Mouse (Mus musculus): ENCODE results near the gene Nfat5. TPM values are rescaled to one million over a fixed set of nuclear protein-coding genes. Genes with fewer than 3 reads are reported as not detected.

The Nfat5 gene
- polyA plus RNA-seq, 1 experiment from 2014 or later: 1.5 TPM

DNA sequence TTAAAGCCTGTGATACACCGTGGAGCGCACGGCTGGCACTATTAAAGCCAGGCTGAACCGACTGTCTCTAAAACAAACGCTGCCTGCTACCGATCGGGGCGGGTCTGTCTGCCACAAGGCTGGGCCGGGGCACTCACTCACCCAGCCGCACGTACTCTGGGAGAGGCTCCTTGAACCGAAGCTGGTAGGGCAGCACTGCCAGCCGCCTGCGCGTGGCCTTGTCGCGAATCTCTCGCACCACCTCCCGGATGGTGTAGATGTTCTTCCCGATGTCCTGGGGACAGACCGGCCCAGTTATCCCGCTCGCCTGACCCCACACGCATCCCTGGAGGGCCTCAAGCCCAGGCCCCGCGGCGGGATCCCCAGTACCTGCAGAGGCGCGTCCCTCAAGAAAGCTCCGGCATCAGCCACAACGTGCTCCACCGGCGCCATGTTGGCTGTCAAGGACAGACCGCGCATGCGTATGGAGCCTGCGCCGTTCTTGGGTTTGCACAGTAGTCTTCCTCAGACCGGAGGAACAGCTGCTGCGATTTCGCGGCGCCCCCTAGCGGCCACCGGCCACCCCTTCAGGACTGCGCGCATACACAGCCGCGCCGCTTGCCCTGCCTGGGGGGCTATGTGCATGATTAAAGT is 131.4 kb downstream of the Nfat5 start, which contains the start of gene Nob1:
Nob1 (minus strand) TSS at position 455 of the 633 bp plus-strand sequence.
- Histone ChIP-seq H3K27ac (peak within 1 kb of the TSS; percentile 84), H3K4me1 (replicated peaks) (peaks cover 39% of the 10 kb centered on the region), H3K4me3 (replicated peaks) (peak within 1 kb of the TSS; percentile 80), H3K9ac (peak within 1 kb of the TSS; percentile 86), H3K27me3 (no peaks in the 10 kb centered on the region), H3K4me2 (peak within 1 kb of the TSS; percentile 90), H3K9me3 (replicated peaks) (no peaks in the 10 kb centered on the region), H3K36me3 (peaks cover 35% of the 10 kb centered on the region)
- WGBS (ENCODE audit: insufficient replicate concordance): under 1% methylated on average over 50 of the region's 50 CpGs
- peak; percentile 96 for DNase-seq
- ATAC-seq (ENCODE audit: low read depth): peak; percentile 96

DNA sequence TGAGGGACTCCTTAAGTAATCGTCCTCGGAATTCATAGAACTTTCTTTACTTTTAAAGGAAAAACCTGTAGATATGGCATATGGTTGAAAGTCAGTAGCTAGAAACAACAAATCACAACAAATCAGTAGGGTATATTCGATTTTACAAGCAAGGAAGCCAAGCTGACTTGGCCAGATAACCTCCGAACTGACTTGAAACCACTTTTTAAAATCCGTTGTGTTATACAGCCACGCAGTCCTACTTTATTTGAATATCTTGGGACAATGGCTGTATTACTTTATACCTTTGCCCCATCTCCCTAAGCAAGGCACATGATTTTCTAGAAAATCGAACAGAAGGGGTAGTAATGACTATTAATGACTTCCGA is 131.9 kb downstream of the Nfat5 start:
- peaks cover 39% of the 10 kb centered on the region for H3K4me1 ChIP-seq (replicated peaks)
- peak overlapping the region; percentile 90; the same call in 1 of the 2 replicates for H3K4me2 ChIP-seq
- no peak overlapping the region for H3K27ac ChIP-seq
- ATAC-seq (ENCODE audit: low read depth) (no peak), DNase-seq (no peak)
- H3K9ac ChIP-seq: 0 out of 2 replicates have a peak overlapping the region, but pooled peaks have one; percentile 86
- H3K36me3 ChIP-seq: peaks cover 30% of the 10 kb centered on the region
- peak overlapping the region; percentile 80; the same call in 1 of the 2 replicates for H3K4me3 ChIP-seq (replicated peaks)
- no peaks in the 10 kb centered on the region for H3K27me3 ChIP-seq
- no peaks in the 10 kb centered on the region for H3K9me3 ChIP-seq (replicated peaks)
- 26% methylated on average over 8 of the region's 8 CpGs for WGBS (ENCODE audit: insufficient replicate concordance)

Other genes with a start within 250 kb of the Nfat5 start
- 26.1 and 26.4 TPM in 2 replicates for gene Pdf, start 244.9 kb upstream of the Nfat5 start, polyA plus RNA-seq (2015; fragmentation: Nextera tagmentation; extraction: Ambion mirVana)
- gene Cog8, start 236.8 kb upstream of the Nfat5 start, polyA plus RNA-seq (2015; fragmentation: Nextera tagmentation; extraction: Ambion mirVana): 21.4 and 23.0 TPM in 2 replicates
- 72.5 TPM in 2 replicates for gene Nip7, start 236.6 kb upstream of the Nfat5 start, polyA plus RNA-seq (2015; fragmentation: Nextera tagmentation; extraction: Ambion mirVana)
- gene Tmed6, start 227.8 kb upstream of the Nfat5 start, polyA plus RNA-seq (2015; fragmentation: Nextera tagmentation; extraction: Ambion mirVana): 4.1 and 4.4 TPM in 2 replicates
- gene Terf2, start 196.9 kb upstream of the Nfat5 start, polyA plus RNA-seq (2015; fragmentation: Nextera tagmentation; extraction: Ambion mirVana): 8.1 and 9.3 TPM in 2 replicates
- gene Cyb5b, start 142.8 kb upstream of the Nfat5 start, polyA plus RNA-seq (2015; fragmentation: Nextera tagmentation; extraction: Ambion mirVana): 32.8 and 41.4 TPM in 2 replicates
- gene Nqo1, start 109.7 kb downstream of the Nfat5 start, polyA plus RNA-seq (2015; fragmentation: Nextera tagmentation; extraction: Ambion mirVana): 17.8 and 19.7 TPM in 2 replicates
- 47.8 and 52.0 TPM in 2 replicates for gene Nob1, start 131.6 kb downstream of the Nfat5 start, polyA plus RNA-seq (2015; fragmentation: Nextera tagmentation; extraction: Ambion mirVana)
- gene Wwp2, start 142.9 kb downstream of the Nfat5 start, polyA plus RNA-seq (2015; fragmentation: Nextera tagmentation; extraction: Ambion mirVana): 27.7 and 35.0 TPM in 2 replicates